Mouse (Mus musculus) gastrocnemius, postnatal 14 days (tissue): ENCODE data around the gene Olig2. TPM values are rescaled to one million over a fixed set of nuclear protein-coding genes. Genes with fewer than 3 reads are reported as not detected.
A peak's percentile ranks its signal among the peaks of the same experiment; 100 is the strongest.
"Not testable (repeated sequence)": the region's sequence is repeated elsewhere in the genome, so short reads cannot be mapped to it uniquely, and the experiment has no call there.

Experiments
- DNase-seq: peaks from one replicate; pipeline ENCODE4 v3.0.0; 2021; ENCODE audit warnings: mixed read lengths
- intact Hi-C: fragments of 180-260 bp; cut with DNase I; formaldehyde crosslinking; loops from one replicate; pipeline ENCODE4 v1.15.1; 2025; ENCODE audit warnings: low total_unique reads
- total RNA-seq, 2 experiments: library from RNA; stranded (reverse); gene quantifications; 2 replicates each; pipeline ENCODE4 v1.2.3; 2021

Olig2 gene
- total RNA-seq, 2 experiments from 2014 or later, result not detected

- DNase-seq, result no peak
- intact Hi-C loops, result no loop called here
Observed at GRCm38 (mm10) chr16:91226038-91226882, 1.0 kb downstream of the Olig2 start.

- no peak for DNase-seq
- intact Hi-C loops, result no loop called here
Observed at GRCm38 (mm10) chr16:91226883-91227759, 1.9 kb downstream of the Olig2 start.

- DNase-seq, result no peak
- intact Hi-C loops, result no loop called here
Observed at GRCm38 (mm10) chr16:91227760-91228043, 2.4 kb downstream of the Olig2 start.

GRCm38 (mm10) chr16:91228238-91229071, 3.2 kb downstream of the Olig2 start:
- DNase-seq, result no peak
- intact Hi-C loops, result no loop called here

- DNase-seq, result no peak
- intact Hi-C loops, result no loop called here
Observed at GRCm38 (mm10) chr16:91229072-91229348, 3.8 kb downstream of the Olig2 start.

GRCm38 (mm10) chr16:91229643-91230042, 4.4 kb downstream of the Olig2 start:
- DNase-seq, result no peak
- intact Hi-C loops, result no loop called here

GRCm38 (mm10) chr16:91231781-91232469, 6.7 kb downstream of the Olig2 start:
- DNase-seq, result no peak
- intact Hi-C loops, result no loop called here

GRCm38 (mm10) chr16:91232470-91233240, 7.4 kb downstream of the Olig2 start:
- DNase-seq, result no peak
- intact Hi-C loops, result no loop called here

GRCm38 (mm10) chr16:91233241-91233944, 8.1 kb downstream of the Olig2 start:
- DNase-seq, result no peak
- intact Hi-C loops, result no loop called here

- no peak for DNase-seq
- intact Hi-C loops, result no loop called here
Observed at GRCm38 (mm10) chr16:91239024-91239423, 13.8 kb downstream of the Olig2 start.

- no peak for DNase-seq
- intact Hi-C loops, result no loop called here
Observed at GRCm38 (mm10) chr16:91246292-91246691, 21.0 kb downstream of the Olig2 start.

- intact Hi-C loops, DNase-seq: not testable (repeated sequence)
Observed at GRCm38 (mm10) chr16:91255419-91256164, 30.3 kb downstream of the Olig2 start.

GRCm38 (mm10) chr16:91258956-91259355, 33.7 kb downstream of the Olig2 start:
- no peak for DNase-seq
- intact Hi-C loops, result no loop called here

- intact Hi-C loops, result no loop called here
- no peak for DNase-seq
Observed at GRCm38 (mm10) chr16:91260861-91261260, 35.6 kb downstream of the Olig2 start.

GRCm38 (mm10) chr16:91262467-91263220, 37.4 kb downstream of the Olig2 start:
- intact Hi-C loops, result no loop called here
- DNase-seq, result no peak

GRCm38 (mm10) chr16:91265972-91266371, 40.7 kb downstream of the Olig2 start:
- intact Hi-C loops, result no loop called here
- peak; percentile 65 for DNase-seq
